21 mouse cellular contexts compared by ENCODE assay signal in genomic region chr1:157474865-157475264, GRCm38 (mm10). TPM values are rescaled to one million over a fixed set of nuclear protein-coding genes. Genes with fewer than 3 reads are reported as not detected.
DNase-seq lines count a peak whose midpoint lies in the region; ATAC-seq lines count a peak whose summit lies in the region.
"Had no signal": no experiment of that assay in that cellular context is flagged by ENCODE, and none has a peak within 500 bp of the region (broad histone marks: within the 10 kb centered on the region; RNA-seq: fewer than 3 reads in every experiment).

No protein-coding gene starts in this region.

- no peaks in the 10 kb centered on the region for H3K4me1 ChIP-seq in heart, embryonic 10.5 days
- H3K4me1 ChIP-seq in kidney, embryonic 16.5 days (ENCODE audit: insufficient read depth, low read length): no peaks in the 10 kb centered on the region
- H3K4me1 ChIP-seq in lung, embryonic 16.5 days (replicated peaks; ENCODE audit: control insufficient read depth, insufficient read depth, low read length): no peaks in the 10 kb centered on the region
- H3K4me1 ChIP-seq in stomach, embryonic 16.5 days (ENCODE audit: control insufficient read depth, insufficient read depth, low read length): no peaks in the 10 kb centered on the region

- no peak overlapping the region for H3K4me3 ChIP-seq in heart, embryonic 10.5 days
- no peak overlapping the region for H3K4me3 ChIP-seq in kidney, embryonic 16.5 days (ENCODE audit: low read length)
- no peak overlapping the region for H3K4me3 ChIP-seq in lung, embryonic 16.5 days (ENCODE audit: low read length)
- no peak overlapping the region for H3K4me3 ChIP-seq in stomach, embryonic 16.5 days (replicated peaks; ENCODE audit: low read length)
- H3K4me3 ChIP-seq: embryonic facial prominence, embryonic 10.5 days; forebrain, embryonic 10.5 days; gastrocnemius, adult 2 months had no signal

- peaks cover 18% of the 10 kb centered on the region; the same call in 1 of the 2 replicates for H3K36me3 ChIP-seq in heart, embryonic 10.5 days
- peaks cover 12% of the 10 kb centered on the region; the same call in 1 of the 2 replicates for H3K36me3 ChIP-seq in kidney, embryonic 16.5 days (ENCODE audit: insufficient read depth, low read length)
- no peaks in the 10 kb centered on the region for H3K36me3 ChIP-seq in lung, embryonic 16.5 days (ENCODE audit: control insufficient read depth, insufficient read depth, low read length)
- H3K36me3 ChIP-seq in stomach, embryonic 16.5 days (ENCODE audit: control insufficient read depth, insufficient read depth, low read length): no peaks in the 10 kb centered on the region
- H3K36me3 ChIP-seq: embryonic facial prominence, embryonic 10.5 days; forebrain, embryonic 10.5 days; G1E had no signal

- H3K4me2 ChIP-seq in kidney, embryonic 16.5 days (replicated peaks; ENCODE audit: low read depth, low read length): no peak overlapping the region
- no peak overlapping the region for H3K4me2 ChIP-seq in lung, embryonic 16.5 days (ENCODE audit: low read depth, low read length)
- no peak overlapping the region for H3K4me2 ChIP-seq in stomach, embryonic 16.5 days (ENCODE audit: low read depth, low read length)

- peak; percentile 60 for DNase-seq in heart, embryonic 10.5 days (ENCODE audit: low spot score)
- DNase-seq in heart, adult 11 months: no peak
- no peak for DNase-seq in kidney, postnatal 25 days
- DNase-seq in lung, postnatal 4 days: no peak
- DNase-seq: adrenal gland, adult 8-10 months; adrenal gland, postnatal 36 days; B cell, adult 2 months; cerebellum, adult 2 months; cerebellum, postnatal 10 days; gastrocnemius, adult 2 months; gastrocnemius, postnatal 25 days; heart, postnatal 10 days; heart, postnatal 4 days had no signal

- 85% methylated on average over 8 of the region's 8 CpGs for WGBS in heart, embryonic 10.5 days
- 59% methylated on average over 8 of the region's 8 CpGs for WGBS in kidney, embryonic 16.5 days
- WGBS in lung, embryonic 16.5 days: 52% methylated on average over 8 of the region's 8 CpGs
- WGBS in stomach, embryonic 16.5 days: 48% methylated on average over 8 of the region's 8 CpGs

- H3K27ac ChIP-seq in heart, embryonic 10.5 days: no peak overlapping the region
- no peak overlapping the region for H3K27ac ChIP-seq in kidney, embryonic 16.5 days (ENCODE audit: low read length)
- H3K27ac ChIP-seq in lung, embryonic 16.5 days (ENCODE audit: low read length): no peak overlapping the region
- no peak overlapping the region for H3K27ac ChIP-seq in stomach, embryonic 16.5 days (ENCODE audit: low read length)
- H3K27ac ChIP-seq: embryonic facial prominence, embryonic 10.5 days; forebrain, embryonic 10.5 days; gastrocnemius, adult 2 months had no signal

- H3K9me3 ChIP-seq in heart, embryonic 10.5 days: no peaks in the 10 kb centered on the region
- no peaks in the 10 kb centered on the region for H3K9me3 ChIP-seq in kidney, embryonic 16.5 days (ENCODE audit: low read length)
- H3K9me3 ChIP-seq in lung, embryonic 16.5 days (ENCODE audit: control insufficient read depth, low read length): no peaks in the 10 kb centered on the region
- no peaks in the 10 kb centered on the region for H3K9me3 ChIP-seq in stomach, embryonic 16.5 days (replicated peaks; ENCODE audit: control insufficient read depth, low read length)
- H3K9me3 ChIP-seq: embryonic facial prominence, embryonic 10.5 days; forebrain, embryonic 10.5 days had no signal

- peak; percentile 76 for ATAC-seq in kidney, embryonic 16.5 days (ENCODE audit: low FRiP score, low TSS enrichment)
- ATAC-seq in lung, embryonic 16.5 days (ENCODE audit: low read depth): peak; percentile 51
- ATAC-seq in stomach, embryonic 16.5 days (ENCODE audit: insufficient read depth, low FRiP score): peak; percentile 52; the same call in 1 of the 2 replicates
- ATAC-seq: CD4-positive, CD25-positive, alpha-beta regulatory T cell, adult 4 months; forebrain, embryonic 14.5 days had no signal

- no peaks in the 10 kb centered on the region for H3K27me3 ChIP-seq in heart, embryonic 10.5 days (ENCODE audit: insufficient read depth, poor library complexity, severe bottlenecking)
- H3K27me3 ChIP-seq in kidney, embryonic 16.5 days (ENCODE audit: insufficient read depth, low read length): no peaks in the 10 kb centered on the region
- no peaks in the 10 kb centered on the region for H3K27me3 ChIP-seq in lung, embryonic 16.5 days (ENCODE audit: control insufficient read depth, insufficient read depth, low read depth, low read length)
- no peaks in the 10 kb centered on the region for H3K27me3 ChIP-seq in stomach, embryonic 16.5 days (ENCODE audit: control insufficient read depth, insufficient read depth, low read length)

- no peak overlapping the region for H3K9ac ChIP-seq in kidney, embryonic 16.5 days (replicated peaks; ENCODE audit: low read length)
- H3K9ac ChIP-seq in lung, embryonic 16.5 days (ENCODE audit: low read length): no peak overlapping the region
- no peak overlapping the region for H3K9ac ChIP-seq in stomach, embryonic 16.5 days (ENCODE audit: low read length)

RNA-seq across cellular contexts. Expression of gene Cryzl2, which starts 16.5 kb away (rescaled TPM):
- polyA plus RNA-seq in heart, embryonic 10.5 days (2016; fragmentation: Nextera tagmentation; extraction: Ambion mirVana): 15.1 and 31.1 TPM in 2 replicates
- 28.7 TPM in 2 replicates for polyA plus RNA-seq in kidney, embryonic 16.5 days (2015; fragmentation: Nextera tagmentation; extraction: Ambion mirVana)
- polyA plus RNA-seq in lung, embryonic 16.5 days (2015; fragmentation: Nextera tagmentation; extraction: Ambion mirVana): 15.6 and 17.6 TPM in 2 replicates
- polyA plus RNA-seq in stomach, embryonic 16.5 days (2015; fragmentation: Nextera tagmentation; extraction: Ambion mirVana): 13.0 and 13.2 TPM in 2 replicates
- polyA plus RNA-seq: G1E had no signal

RNA-seq across cellular contexts. Expression of gene Sec16b, which starts 31.7 kb away (rescaled TPM):
- 0.71 and 1.9 TPM in 2 replicates for polyA plus RNA-seq in heart, embryonic 10.5 days (2016; fragmentation: Nextera tagmentation; extraction: Ambion mirVana)
- 2.3 TPM in 2 replicates for polyA plus RNA-seq in kidney, embryonic 16.5 days (2015; fragmentation: Nextera tagmentation; extraction: Ambion mirVana)
- 2.5 and 3.0 TPM in 2 replicates for polyA plus RNA-seq in lung, embryonic 16.5 days (2015; fragmentation: Nextera tagmentation; extraction: Ambion mirVana)
- polyA plus RNA-seq in stomach, embryonic 16.5 days (2015; fragmentation: Nextera tagmentation; extraction: Ambion mirVana): 10.6 and 11.0 TPM in 2 replicates
- polyA plus RNA-seq: G1E had no signal
